Mouse (Mus musculus) heart, embryonic 16.5 days (tissue): ENCODE data around the gene Adipoq. TPM values are rescaled to one million over a fixed set of nuclear protein-coding genes. Genes with fewer than 3 reads are reported as not detected.

Experiments
- ATAC-seq: fragments of 200-750 bp; cut with Nextera tagmentation; replicated peaks from 2 replicates; pipeline ENCODE4 v1.8.0; 2017; ENCODE audit warnings: moderate number of reproducible peaks; ENCODE audit not compliant: insufficient read depth, low FRiP score; ENCODE audit errors: extremely low read depth
- H3K27ac ChIP-seq: fragments of 300-500 bp; sonication (generic); 2 replicates; pipeline ENCODE4 v1.5.1; 2014; ENCODE audit warnings: mild to moderate bottlenecking, low read length, control low read depth, moderate library complexity
- H3K27me3 ChIP-seq: fragments of 300-500 bp; sonication (generic); 2 replicates; pipeline ENCODE4 v1.6.1; 2014; ENCODE audit warnings: low read length, mixed read lengths; ENCODE audit not compliant: control insufficient read depth, insufficient read depth
- H3K36me3 ChIP-seq: fragments of 300-500 bp; sonication (generic); 2 replicates; pipeline ENCODE4 v1.6.1; 2014; ENCODE audit not compliant: control insufficient read depth, insufficient read depth
- H3K4me1 ChIP-seq: fragments of 300-500 bp; sonication (generic); 2 replicates; pipeline ENCODE4 v1.6.1; 2014; ENCODE audit warnings: low read length, mixed read lengths; ENCODE audit not compliant: control insufficient read depth, insufficient read depth
- H3K4me2 ChIP-seq: fragments of 300-500 bp; sonication (generic); 2 replicates; pipeline ENCODE4 v1.6.1; 2014; ENCODE audit warnings: low read depth, mild to moderate bottlenecking, control low read depth, low read length
- H3K4me3 ChIP-seq: fragments of 300-500 bp; sonication (generic); 2 replicates; pipeline ENCODE4 v1.5.1; 2014; ENCODE audit warnings: mild to moderate bottlenecking, control low read depth, low read length
- H3K9ac ChIP-seq: fragments of 300-500 bp; sonication (generic); 2 replicates; pipeline ENCODE4 v1.6.1; 2014; ENCODE audit warnings: low read length, control low read depth
- H3K9me3 ChIP-seq: fragments of 300-500 bp; sonication (generic); replicated peaks from 2 replicates; pipeline ENCODE4 v1.6.1; 2016; ENCODE audit warnings: low read length; ENCODE audit not compliant: control insufficient read depth
- WGBS: fragments of 180-500 bp; shearing (Covaris S2); extraction: QIAGEN DNeasy Blood & Tissue Kit; methylation state at CpG from one replicate; pipeline ENCODE4 v1.1.7; 2014; 5-methylcytosine and 5-hydroxymethylcytosine counted together
- polyA plus RNA-seq: library from polyadenylated mRNA; unstranded; fragments of >200 nt; fragmentation: Nextera tagmentation; extraction: Ambion mirVana; gene quantifications from 2 replicates; pipeline ENCODE4 v1.2.1, GENCODE M21; 2015

Adipoq gene
- polyA plus RNA-seq, 1 experiment from 2014 or later: not detected

DNA sequence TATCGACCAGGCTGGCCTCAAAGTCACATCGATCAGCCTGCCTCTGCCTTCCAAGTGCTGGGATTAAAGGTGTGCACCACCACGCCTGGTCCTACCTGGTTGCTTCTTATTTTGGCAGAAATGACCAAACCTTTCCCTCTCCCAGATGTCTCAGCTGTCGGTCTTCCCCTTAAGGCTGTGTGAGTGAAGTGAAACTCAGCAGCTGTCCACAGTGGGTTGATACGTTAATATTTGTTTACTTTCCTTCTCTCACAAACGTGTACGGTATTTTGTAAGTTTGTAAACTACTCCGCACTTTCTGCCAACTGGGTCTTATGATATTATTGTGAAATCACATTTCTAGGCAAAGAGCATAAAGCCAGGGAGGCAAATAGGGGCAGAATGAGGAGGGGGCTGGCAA, 3.1 kb downstream of the Adipoq start:
- no peaks in the 10 kb centered on the region for H3K9me3 ChIP-seq
- ATAC-seq: no peak
- 70% methylated on average over 8 of the region's 8 CpGs for WGBS
- no peaks in the 10 kb centered on the region for H3K27me3 ChIP-seq
- H3K4me1 ChIP-seq: peaks cover 3% of the 10 kb centered on the region
- no peaks in the 10 kb centered on the region for H3K36me3 ChIP-seq
- H3K4me3 ChIP-seq: no peak overlapping the region
- no peak overlapping the region for H3K27ac ChIP-seq
- H3K9ac ChIP-seq: no peak overlapping the region
- no peak overlapping the region for H3K4me2 ChIP-seq

DNA sequence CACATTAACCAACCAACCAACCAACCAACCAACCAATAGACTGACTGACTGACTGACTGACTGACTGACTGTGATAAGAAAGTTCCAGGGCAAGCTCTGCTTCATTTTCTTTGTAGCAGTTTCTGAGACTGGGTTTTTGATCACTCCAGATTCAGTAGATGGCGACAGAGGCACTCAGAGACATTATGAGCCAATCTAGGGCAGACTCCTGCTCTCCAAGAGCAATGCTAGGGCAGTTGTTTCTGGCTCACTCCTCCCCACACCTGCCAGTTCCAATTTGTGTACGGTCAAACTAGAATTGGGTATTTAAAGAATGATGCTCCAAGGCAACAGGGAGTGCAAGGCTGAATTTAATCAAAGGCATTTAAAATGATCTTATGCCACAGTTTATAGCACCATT, 5.1 kb downstream of the Adipoq start:
- no peaks in the 10 kb centered on the region for H3K27me3 ChIP-seq
- no peaks in the 10 kb centered on the region for H3K4me1 ChIP-seq
- H3K9ac ChIP-seq: no peak overlapping the region
- H3K36me3 ChIP-seq: no peaks in the 10 kb centered on the region
- ATAC-seq: no peak; the same call in 1 of the 2 replicates
- no peak overlapping the region for H3K27ac ChIP-seq
- 10% methylated on average over 2 of the region's 2 CpGs for WGBS
- no peaks in the 10 kb centered on the region for H3K9me3 ChIP-seq
- H3K4me3 ChIP-seq: no peak overlapping the region
- no peak overlapping the region for H3K4me2 ChIP-seq

DNA sequence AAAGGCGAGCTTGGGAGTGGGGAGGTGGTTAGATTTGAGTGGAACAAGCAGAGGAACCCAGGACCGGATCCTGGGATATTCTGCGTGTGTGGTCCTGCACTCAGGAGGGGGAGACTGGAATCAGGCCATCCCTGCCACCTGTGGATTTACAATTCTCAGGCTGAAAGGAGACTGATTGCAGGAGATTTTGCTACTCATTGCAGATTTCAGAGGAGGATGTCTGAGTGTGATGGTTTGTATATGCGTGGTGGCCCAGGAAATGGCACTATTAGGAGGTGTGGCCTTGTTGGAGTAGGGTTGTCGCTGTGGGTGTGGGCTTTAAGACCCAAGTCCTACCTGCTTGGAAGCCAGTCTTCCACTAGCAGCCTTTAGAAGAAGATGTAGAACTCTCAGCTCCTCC, 7.9 kb downstream of the Adipoq start:
- ATAC-seq: no peak
- peaks cover 4% of the 10 kb centered on the region for H3K4me1 ChIP-seq
- no peak overlapping the region for H3K4me3 ChIP-seq
- H3K9me3 ChIP-seq: no peaks in the 10 kb centered on the region
- no peak overlapping the region for H3K9ac ChIP-seq
- 82% methylated on average over 5 of the region's 5 CpGs for WGBS
- no peaks in the 10 kb centered on the region for H3K27me3 ChIP-seq
- H3K4me2 ChIP-seq: no peak overlapping the region
- no peak overlapping the region for H3K27ac ChIP-seq
- H3K36me3 ChIP-seq: no peaks in the 10 kb centered on the region

DNA sequence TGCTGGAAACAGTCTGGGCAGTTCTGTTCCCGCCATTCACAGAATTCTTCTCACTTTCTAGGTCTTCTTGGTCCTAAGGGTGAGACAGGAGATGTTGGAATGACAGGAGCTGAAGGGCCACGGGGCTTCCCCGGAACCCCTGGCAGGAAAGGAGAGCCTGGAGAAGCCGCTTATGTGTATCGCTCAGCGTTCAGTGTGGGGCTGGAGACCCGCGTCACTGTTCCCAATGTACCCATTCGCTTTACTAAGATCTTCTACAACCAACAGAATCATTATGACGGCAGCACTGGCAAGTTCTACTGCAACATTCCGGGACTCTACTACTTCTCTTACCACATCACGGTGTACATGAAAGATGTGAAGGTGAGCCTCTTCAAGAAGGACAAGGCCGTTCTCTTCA, 10.7 kb downstream of the Adipoq start:
- no peak overlapping the region for H3K9ac ChIP-seq
- H3K4me3 ChIP-seq: no peak overlapping the region
- H3K27ac ChIP-seq: no peak overlapping the region
- H3K4me1 ChIP-seq: peaks cover 7% of the 10 kb centered on the region
- H3K9me3 ChIP-seq: no peaks in the 10 kb centered on the region
- no peak for ATAC-seq
- no peaks in the 10 kb centered on the region for H3K36me3 ChIP-seq
- no peaks in the 10 kb centered on the region for H3K27me3 ChIP-seq
- H3K4me2 ChIP-seq: no peak overlapping the region
- WGBS: 92% methylated on average over 13 of the region's 13 CpGs

DNA sequence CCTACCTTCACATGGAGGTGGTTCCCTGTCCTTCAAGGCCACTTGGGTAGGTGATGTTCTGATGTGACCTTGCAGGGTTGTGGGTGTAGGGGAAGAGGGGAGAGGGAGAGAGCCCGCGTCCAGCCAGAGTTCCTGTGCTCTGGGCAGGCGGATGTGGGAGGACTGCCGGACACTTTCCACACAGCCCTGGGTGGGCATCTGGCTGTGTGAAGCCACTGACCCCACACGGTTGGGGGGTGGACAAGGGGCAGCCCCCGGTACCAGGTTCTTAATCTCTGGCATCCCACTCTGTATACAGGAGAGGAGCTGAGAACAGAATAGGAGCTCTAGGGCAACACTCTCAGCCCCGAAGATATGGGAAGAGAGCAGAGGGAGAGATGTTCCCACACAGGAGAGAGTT, 12.0 kb downstream of the Adipoq start:
- H3K36me3 ChIP-seq: no peaks in the 10 kb centered on the region
- ATAC-seq: no peak
- no peaks in the 10 kb centered on the region for H3K27me3 ChIP-seq
- peaks cover 7% of the 10 kb centered on the region for H3K4me1 ChIP-seq
- H3K27ac ChIP-seq: no peak overlapping the region
- no peak overlapping the region for H3K4me3 ChIP-seq
- no peaks in the 10 kb centered on the region for H3K9me3 ChIP-seq
- no peak overlapping the region for H3K4me2 ChIP-seq
- no peak overlapping the region for H3K9ac ChIP-seq
- WGBS: 80% methylated on average over 7 of the region's 7 CpGs

DNA sequence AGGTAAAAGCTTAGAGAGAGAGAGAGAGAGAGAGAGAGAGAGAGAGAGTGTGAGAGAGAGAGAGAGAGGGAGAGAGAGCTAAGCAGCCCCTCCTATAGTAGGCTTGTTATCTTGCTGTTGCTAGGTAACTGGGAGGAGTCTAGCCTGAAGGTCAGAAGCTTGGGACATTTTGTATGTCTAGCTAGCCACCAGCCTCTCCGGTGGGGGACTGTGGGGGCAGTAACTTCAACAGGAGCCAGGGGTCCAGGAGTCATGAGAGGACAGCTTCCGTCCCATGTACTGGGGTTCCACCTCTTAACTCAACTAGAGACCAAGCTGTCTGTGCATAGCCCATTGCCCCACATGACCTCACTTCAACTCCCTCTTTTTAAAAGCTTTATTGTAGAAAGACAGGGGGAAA, 12.6 kb downstream of the Adipoq start:
- H3K9ac ChIP-seq: no peak overlapping the region
- peak; percentile 37; the same call in 1 of the 2 replicates for ATAC-seq
- H3K4me1 ChIP-seq: peaks cover 7% of the 10 kb centered on the region
- H3K4me3 ChIP-seq: no peak overlapping the region
- H3K27me3 ChIP-seq: no peaks in the 10 kb centered on the region
- H3K36me3 ChIP-seq: no peaks in the 10 kb centered on the region
- no peaks in the 10 kb centered on the region for H3K9me3 ChIP-seq
- 32% methylated on average over 2 of the region's 2 CpGs for WGBS
- H3K27ac ChIP-seq: no peak overlapping the region
- no peak overlapping the region for H3K4me2 ChIP-seq

DNA sequence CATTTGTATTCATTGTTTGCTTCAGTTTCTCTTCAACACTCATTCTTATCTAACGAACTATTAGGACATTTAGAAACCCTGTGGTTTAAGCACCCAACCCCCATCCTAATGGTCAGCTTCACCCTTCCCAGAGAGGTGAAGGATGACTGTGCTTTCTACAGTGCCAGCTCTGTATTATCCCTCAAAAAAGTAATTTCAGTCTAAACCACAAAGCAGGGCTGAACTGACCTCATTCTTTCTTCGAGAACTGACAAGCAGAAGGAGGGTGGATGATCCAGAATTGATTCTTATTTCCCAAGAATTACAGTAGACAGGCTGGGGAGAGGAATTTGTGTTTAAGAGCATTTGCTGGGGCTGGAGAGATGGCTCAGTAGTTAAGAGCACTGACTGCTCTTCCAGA, 13.4 kb downstream of the Adipoq start:
- Histone ChIP-seq H3K9me3 (no peaks in the 10 kb centered on the region), H3K4me3 (no peak overlapping the region), H3K4me1 (peaks cover 7% of the 10 kb centered on the region), H3K9ac (no peak overlapping the region), H3K36me3 (no peaks in the 10 kb centered on the region), H3K27me3 (no peaks in the 10 kb centered on the region), H3K27ac (no peak overlapping the region), H3K4me2 (no peak overlapping the region)
- ATAC-seq: no peak
- 56% methylated on average over 2 of the region's 2 CpGs for WGBS

DNA sequence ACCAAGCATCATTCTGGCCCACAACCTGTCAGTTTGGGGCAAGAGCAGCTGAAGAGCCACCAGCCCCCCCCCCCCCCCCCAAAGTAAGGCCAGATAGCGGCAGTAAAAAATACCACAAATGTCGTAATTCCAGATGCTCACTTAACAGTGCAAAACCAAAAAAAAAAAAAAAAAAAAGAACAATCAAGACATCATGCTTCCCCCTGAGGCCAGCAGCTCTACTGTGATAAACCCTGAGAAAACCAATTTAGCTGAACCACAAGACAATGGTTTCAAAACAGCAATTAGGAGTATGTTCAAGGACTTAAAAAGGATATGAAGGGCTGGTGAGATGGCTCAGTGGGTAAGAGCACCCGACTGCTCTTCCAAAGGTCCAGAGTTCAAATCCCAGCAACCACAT, 15.8 kb downstream of the Adipoq start:
- Histone ChIP-seq H3K4me3 (no peak overlapping the region), H3K9me3 (no peaks in the 10 kb centered on the region), H3K9ac (no peak overlapping the region), H3K27me3 (no peaks in the 10 kb centered on the region), H3K4me2 (no peak overlapping the region), H3K4me1 (peaks cover 7% of the 10 kb centered on the region), H3K36me3 (no peaks in the 10 kb centered on the region), H3K27ac (no peak overlapping the region)
- WGBS: 73% methylated on average over 3 of the region's 3 CpGs
- ATAC-seq: no peak

DNA sequence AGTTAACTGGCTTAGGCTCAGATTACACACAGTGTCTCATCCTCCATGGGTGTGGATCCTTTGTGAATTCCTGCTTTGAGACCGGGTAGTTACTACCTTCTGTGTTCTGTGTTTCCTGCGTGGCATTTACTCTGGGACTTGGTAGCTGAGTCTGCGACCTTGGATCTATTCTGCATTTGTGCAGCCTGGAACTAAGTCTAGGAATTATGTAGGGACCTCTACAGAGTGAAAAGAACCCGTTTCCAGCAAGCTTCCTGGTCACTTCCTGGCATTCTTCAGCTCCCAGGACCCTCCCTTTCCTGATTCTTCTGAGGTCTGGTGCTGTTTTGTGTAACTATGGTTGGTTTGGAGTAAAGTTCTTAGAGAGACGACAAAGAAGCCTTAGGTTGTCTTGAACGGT, 18.1 kb downstream of the Adipoq start:
- Histone ChIP-seq H3K27me3 (no peaks in the 10 kb centered on the region), H3K36me3 (no peaks in the 10 kb centered on the region), H3K4me3 (no peak overlapping the region), H3K4me1 (peaks cover 1% of the 10 kb centered on the region; the same call in 1 of the 2 replicates), H3K9me3 (no peaks in the 10 kb centered on the region), H3K4me2 (no peak overlapping the region), H3K27ac (peak overlapping the region; percentile 61), H3K9ac (peak overlapping the region; percentile 18; the same call in 1 of the 2 replicates)
- ATAC-seq: no peak
- 56% methylated on average over 6 of the region's 6 CpGs for WGBS

DNA sequence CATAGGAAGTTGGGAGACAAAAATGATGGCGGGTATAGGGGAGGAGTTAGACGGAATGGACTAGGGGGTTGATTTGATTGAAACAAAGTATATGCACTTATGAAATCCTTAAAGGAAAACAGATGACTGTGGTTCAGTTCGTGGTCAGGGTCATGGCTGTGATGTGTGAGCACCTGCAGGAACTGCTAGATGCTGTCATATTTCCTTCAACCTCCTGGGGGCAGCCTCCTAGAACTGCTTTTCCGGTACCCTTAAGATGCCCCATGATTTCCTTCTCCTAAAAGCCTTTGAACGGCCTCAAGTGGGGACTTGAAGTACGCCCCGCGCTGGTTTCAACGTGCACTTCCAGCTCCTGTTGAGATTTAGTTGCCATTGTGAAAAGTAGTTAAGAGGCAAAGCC, 19.1 kb downstream of the Adipoq start:
- H3K9me3 ChIP-seq: no peaks in the 10 kb centered on the region
- ATAC-seq: no peak
- WGBS: 57% methylated on average over 9 of the region's 9 CpGs
- no peaks in the 10 kb centered on the region for H3K27me3 ChIP-seq
- H3K4me1 ChIP-seq: no peaks in the 10 kb centered on the region
- H3K9ac ChIP-seq: no peak overlapping the region
- H3K4me3 ChIP-seq: no peak overlapping the region
- H3K27ac ChIP-seq: no peak overlapping the region
- no peak overlapping the region for H3K4me2 ChIP-seq
- H3K36me3 ChIP-seq: no peaks in the 10 kb centered on the region
